Mouse (Mus musculus) retina, adult 2 months (tissue): ENCODE measurements around the gene Ubr4.
A peak's percentile ranks its signal among the peaks of the same experiment; 100 is the strongest.
"Not testable (repeated sequence)": the region's sequence is repeated elsewhere in the genome, so short reads cannot be mapped to it uniquely, and the experiment has no call there.

Experiments used
- DNase-seq: peaks from one replicate; pipeline ENCODE4 v3.0.0-alpha.2; 2012; ENCODE audit warnings: low read depth, low spot score

The Ubr4 gene

GRCm38 (mm10) chr4:139357211-139357610 is 4.8 kb downstream of the Ubr4 start:
- DNase-seq, result no peak

GRCm38 (mm10) chr4:139360761-139361548 is 8.5 kb downstream of the Ubr4 start:
- DNase-seq, result no peak

GRCm38 (mm10) chr4:139367336-139367735 is 14.9 kb downstream of the Ubr4 start:
- DNase-seq, result no peak

GRCm38 (mm10) chr4:139368038-139368437 is 15.6 kb downstream of the Ubr4 start:
- no peak for DNase-seq

- DNase-seq, result no peak
Observed at GRCm38 (mm10) chr4:139373130-139373529, 20.7 kb downstream of the Ubr4 start.

- DNase-seq, result no peak
Observed at GRCm38 (mm10) chr4:139373531-139373930, 21.1 kb downstream of the Ubr4 start.

GRCm38 (mm10) chr4:139379719-139380118 is 27.3 kb downstream of the Ubr4 start:
- no peak for DNase-seq

- peak; percentile 100 for DNase-seq
Observed at GRCm38 (mm10) chr4:139380207-139380748, 27.9 kb downstream of the Ubr4 start.

- no peak for DNase-seq
Observed at GRCm38 (mm10) chr4:139380775-139381451, 28.5 kb downstream of the Ubr4 start.

- DNase-seq, result no peak
Observed at GRCm38 (mm10) chr4:139381452-139381845, 29.0 kb downstream of the Ubr4 start.

GRCm38 (mm10) chr4:139382231-139382630 is 29.8 kb downstream of the Ubr4 start:
- no peak for DNase-seq

GRCm38 (mm10) chr4:139385841-139386240 is 33.4 kb downstream of the Ubr4 start:
- not testable (repeated sequence) for DNase-seq

- DNase-seq, result no peak
Observed at GRCm38 (mm10) chr4:139386869-139387319, 34.5 kb downstream of the Ubr4 start.

- DNase-seq, result no peak
Observed at GRCm38 (mm10) chr4:139389557-139389956, 37.1 kb downstream of the Ubr4 start.

- DNase-seq, result no peak
Observed at GRCm38 (mm10) chr4:139395431-139395830, 43.0 kb downstream of the Ubr4 start.

- DNase-seq, result no peak
Observed at GRCm38 (mm10) chr4:139400487-139400886, 48.1 kb downstream of the Ubr4 start.

GRCm38 (mm10) chr4:139403214-139403613 is 50.8 kb downstream of the Ubr4 start:
- no peak for DNase-seq

- no peak for DNase-seq
Observed at GRCm38 (mm10) chr4:139411351-139411750, 58.9 kb downstream of the Ubr4 start.

GRCm38 (mm10) chr4:139417868-139418267 is 65.5 kb downstream of the Ubr4 start:
- no peak for DNase-seq

- DNase-seq, result no peak
Observed at GRCm38 (mm10) chr4:139421621-139422020, 69.2 kb downstream of the Ubr4 start.

GRCm38 (mm10) chr4:139422409-139422808 is 70.0 kb downstream of the Ubr4 start:
- DNase-seq, result no peak

GRCm38 (mm10) chr4:139423270-139423669 is 70.9 kb downstream of the Ubr4 start:
- DNase-seq, result no peak

GRCm38 (mm10) chr4:139430176-139430575 is 77.8 kb downstream of the Ubr4 start:
- DNase-seq, result peak; percentile 18
